Mouse (Mus musculus): Measurements from ENCODE around the gene Vmn1r193. TPM values are rescaled to one million over a fixed set of nuclear protein-coding genes. Genes with fewer than 3 reads are reported as not detected.
"Not testable (repeated sequence)": the region's sequence is repeated elsewhere in the genome, so short reads cannot be mapped to it uniquely, and the experiment has no call there.

Vmn1r193 gene
- not detected in 2 replicates for total RNA-seq (2017)

DNA sequence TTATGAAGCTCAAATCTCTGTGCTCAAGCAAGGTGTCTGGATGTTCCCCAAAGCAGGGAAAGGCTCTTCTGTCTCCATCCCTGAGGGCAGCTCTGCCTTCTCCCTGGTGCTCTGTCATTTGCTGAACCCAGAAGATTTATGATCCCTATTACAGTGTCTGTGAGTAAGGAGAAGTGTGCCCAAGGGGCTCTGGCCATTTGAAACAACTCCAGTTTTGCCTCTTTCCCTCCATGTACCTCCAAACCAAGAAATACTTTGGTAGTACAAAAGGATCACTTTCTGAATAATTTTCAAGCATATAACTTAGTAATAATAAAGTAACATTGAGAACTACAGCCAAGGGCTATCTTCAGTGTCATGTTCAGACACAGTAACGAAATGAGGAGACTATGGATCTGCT is at the start of gene Vmn1r193:
Gene Vmn1r193 (minus strand): TSS at position 101 of the 400 bp plus-strand sequence.
- not testable (repeated sequence) for ATAC-seq (replicated peaks in 1 of 2; ENCODE audit: insufficient read depth in 1 of 2, low FRiP score in 2 of 2, low TSS enrichment in 1 of 2, low read depth in 1 of 2, poor library complexity in 2 of 2, severe bottlenecking in 2 of 2)

- ATAC-seq (replicated peaks in 1 of 2; ENCODE audit: insufficient read depth in 1 of 2, low FRiP score in 2 of 2, low TSS enrichment in 1 of 2, low read depth in 1 of 2, poor library complexity in 2 of 2, severe bottlenecking in 2 of 2), result no peak
Observed at GRCm38 (mm10) chr13:22271721-22272120, 48.8 kb upstream of the Vmn1r193 start.

- ATAC-seq (replicated peaks in 1 of 2; ENCODE audit: insufficient read depth in 1 of 2, low FRiP score in 2 of 2, low TSS enrichment in 1 of 2, low read depth in 1 of 2, poor library complexity in 2 of 2, severe bottlenecking in 2 of 2), result not testable (repeated sequence)
Observed at GRCm38 (mm10) chr13:22270222-22270621, 47.3 kb upstream of the Vmn1r193 start, which contains the start of gene Vmn1r195. Vmn1r195 (plus strand) TSS chr13:22270522.

DNA sequence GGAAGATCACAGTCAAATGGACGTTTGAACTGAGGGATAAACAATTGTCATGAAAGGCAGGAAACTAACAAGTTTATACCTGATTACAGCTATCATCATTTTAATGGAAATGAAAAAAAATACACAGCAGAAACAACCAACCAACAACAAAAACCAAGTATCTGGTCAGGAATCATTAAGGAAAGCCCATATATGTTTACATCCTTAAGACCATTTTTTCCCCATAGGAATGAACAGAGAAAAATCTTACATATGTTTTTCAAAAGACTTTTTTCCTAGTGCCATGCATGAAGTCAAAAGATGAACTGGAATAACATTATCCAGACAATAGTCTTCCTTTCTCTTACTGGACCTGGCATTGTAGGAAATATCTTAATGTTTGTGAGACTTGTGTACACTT is 21.0 kb upstream of the Vmn1r193 start, which contains the start of gene Vmn1r194:
Gene Vmn1r194 (plus strand): TSS at position 301 of the 400 bp plus-strand sequence.
- no peak for ATAC-seq (replicated peaks in 1 of 2; ENCODE audit: insufficient read depth in 1 of 2, low FRiP score in 2 of 2, low TSS enrichment in 1 of 2, low read depth in 1 of 2, poor library complexity in 2 of 2, severe bottlenecking in 2 of 2)

DNA sequence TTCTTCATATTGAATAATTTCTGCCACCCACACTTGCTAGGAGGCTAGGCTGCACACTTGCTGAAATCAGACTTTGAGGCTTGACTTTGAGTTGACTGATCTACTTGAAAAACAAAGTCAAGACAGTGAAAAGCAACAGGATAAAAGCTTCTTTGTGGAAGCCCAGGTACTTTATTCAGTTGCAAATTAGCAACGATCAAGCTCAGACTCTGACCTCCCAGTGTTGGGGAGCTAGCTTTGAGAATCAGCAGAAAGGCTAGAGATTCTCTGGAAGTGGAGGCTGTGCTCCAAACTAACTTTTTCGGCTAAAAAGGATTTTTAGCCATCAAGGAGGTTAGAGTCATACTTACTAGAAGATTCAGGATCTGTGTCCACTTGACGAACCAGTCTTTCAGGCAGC is 30.2 kb downstream of the Vmn1r193 start:
- ATAC-seq (replicated peaks in 1 of 2; ENCODE audit: insufficient read depth in 1 of 2, low FRiP score in 2 of 2, low TSS enrichment in 1 of 2, low read depth in 1 of 2, poor library complexity in 2 of 2, severe bottlenecking in 2 of 2), result not testable (repeated sequence)

DNA sequence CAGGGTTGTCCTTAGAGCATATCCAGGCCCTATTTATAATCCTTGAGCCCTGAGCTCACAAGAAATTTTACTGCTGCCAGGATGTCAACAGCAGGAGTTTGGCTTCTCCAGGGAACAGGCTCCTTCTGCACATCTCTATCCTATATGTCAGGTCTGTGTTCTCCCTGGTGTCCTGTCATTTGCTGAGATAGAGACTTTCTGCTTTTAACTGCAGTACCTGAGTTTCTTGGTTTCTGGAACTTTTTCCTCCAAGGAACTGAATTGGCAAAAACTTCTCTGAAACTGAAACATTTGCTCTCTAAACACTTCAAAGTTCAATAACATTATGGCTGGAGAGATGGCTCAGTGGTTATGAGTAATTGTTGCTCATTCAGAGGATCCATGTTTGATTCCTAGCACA is 31.9 kb downstream of the Vmn1r193 start, which contains the start of gene Vmn1r192:
Gene Vmn1r192 (minus strand): TSS at position 101 of the 400 bp plus-strand sequence.
- ATAC-seq (replicated peaks in 1 of 2; ENCODE audit: insufficient read depth in 1 of 2, low FRiP score in 2 of 2, low TSS enrichment in 1 of 2, low read depth in 1 of 2, poor library complexity in 2 of 2, severe bottlenecking in 2 of 2), result no peak

DNA sequence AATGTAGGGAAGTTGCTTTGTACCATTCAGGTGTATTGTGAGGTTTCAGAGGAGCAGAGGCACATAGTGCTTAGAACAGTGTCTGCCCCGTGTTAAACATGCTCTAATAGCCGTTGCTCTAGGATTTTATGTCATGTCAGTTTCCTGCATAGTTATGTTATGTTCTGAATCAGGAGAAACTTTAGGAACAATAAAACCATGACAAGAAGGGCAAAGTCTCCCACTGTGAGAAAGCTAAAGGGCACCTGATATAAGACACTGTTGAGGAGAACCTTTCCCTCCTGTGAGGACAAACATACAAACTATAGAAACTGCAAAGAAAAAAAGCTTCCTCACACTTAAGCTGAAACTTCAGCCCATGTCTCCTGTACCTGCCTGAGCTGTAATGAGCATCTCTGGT is 32.6 kb downstream of the Vmn1r193 start:
- ATAC-seq (replicated peaks in 1 of 2; ENCODE audit: insufficient read depth in 1 of 2, low FRiP score in 2 of 2, low TSS enrichment in 1 of 2, low read depth in 1 of 2, poor library complexity in 2 of 2, severe bottlenecking in 2 of 2), result no peak

DNA sequence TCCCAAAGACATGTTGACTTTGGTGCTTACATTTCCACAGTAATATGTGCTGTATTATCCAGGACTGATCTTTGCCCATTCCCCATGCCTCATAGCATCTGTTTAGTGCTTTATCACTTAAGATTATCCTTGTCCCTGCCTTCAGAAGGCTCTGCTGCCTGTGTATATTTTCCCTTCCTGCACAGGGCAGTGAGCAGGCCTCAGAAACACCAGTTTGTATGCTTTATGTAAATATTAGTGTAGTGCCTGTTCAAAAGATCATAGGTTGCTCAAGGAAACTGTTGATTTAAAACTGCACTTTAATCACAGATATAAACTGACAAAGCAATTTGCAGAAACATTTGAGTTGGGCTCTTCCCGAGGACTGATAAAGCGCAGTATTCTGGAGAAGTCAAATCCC is 33.6 kb downstream of the Vmn1r193 start:
- no peak for ATAC-seq (replicated peaks in 1 of 2; ENCODE audit: insufficient read depth in 1 of 2, low FRiP score in 2 of 2, low TSS enrichment in 1 of 2, low read depth in 1 of 2, poor library complexity in 2 of 2, severe bottlenecking in 2 of 2)

DNA sequence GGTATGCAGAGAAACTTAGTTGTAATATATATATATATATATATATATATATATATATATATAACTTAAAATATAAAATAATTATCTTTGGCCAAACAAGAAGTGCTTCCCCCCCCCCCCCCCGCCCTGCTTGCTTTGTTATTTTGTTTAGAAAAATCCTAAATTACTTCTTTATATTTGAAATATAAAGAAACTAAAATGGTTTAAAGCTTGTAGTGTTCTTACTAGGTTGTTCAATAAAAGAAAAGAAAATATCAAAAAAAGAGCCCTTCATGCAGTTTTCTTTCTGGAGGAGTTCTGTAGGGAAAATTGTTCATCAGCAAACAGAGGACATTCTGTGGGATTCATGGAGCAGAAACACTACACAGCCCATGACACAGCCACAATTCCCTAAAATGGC is 39.1 kb downstream of the Vmn1r193 start, which contains the start of gene Vmn1r191:
Gene Vmn1r191 (minus strand): TSS at position 101 of the 400 bp plus-strand sequence.
- ATAC-seq (replicated peaks in 1 of 2; ENCODE audit: insufficient read depth in 1 of 2, low FRiP score in 2 of 2, low TSS enrichment in 1 of 2, low read depth in 1 of 2, poor library complexity in 2 of 2, severe bottlenecking in 2 of 2), result no peak

DNA sequence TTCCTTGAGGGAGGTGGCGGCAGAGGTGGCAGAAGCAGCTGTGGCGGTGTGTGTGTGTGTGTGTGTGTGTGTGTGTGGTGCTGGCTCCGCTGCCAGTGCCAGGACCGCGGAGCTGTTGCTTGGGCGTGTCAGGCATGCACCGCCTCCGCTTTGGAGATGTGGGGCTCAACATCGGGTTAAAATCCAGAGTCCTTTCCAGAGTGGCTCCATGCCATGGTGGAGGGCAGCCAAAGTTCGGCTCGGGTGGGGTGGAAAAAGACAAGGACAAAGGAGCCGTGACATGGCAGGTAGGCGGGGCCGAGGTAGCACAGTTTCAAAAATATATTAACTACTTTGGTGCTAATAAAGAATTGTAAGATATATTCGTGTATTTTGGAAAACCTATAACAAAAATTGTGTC is 54.5 kb downstream of the Vmn1r193 start:
- ATAC-seq (replicated peaks in 1 of 2; ENCODE audit: insufficient read depth in 1 of 2, low FRiP score in 2 of 2, low TSS enrichment in 1 of 2, low read depth in 1 of 2, poor library complexity in 2 of 2, severe bottlenecking in 2 of 2), result no peak

Other genes starting within 250 kb of the Vmn1r193 start
- not detected in 2 replicates for gene Pom121l2, start 242.0 kb downstream of the Vmn1r193 start, total RNA-seq (2017)
- gene Prss16, start 213.4 kb downstream of the Vmn1r193 start, total RNA-seq (2017), result 0.84 and 1.1 TPM in 2 replicates
- gene Hist1h2ah, start 187.6 kb downstream of the Vmn1r193 start, total RNA-seq (2017), result 573 and 874 TPM in 2 replicates
- gene Hist1h2bk, start 187.3 kb downstream of the Vmn1r193 start, total RNA-seq (2017), result 735 and 845 TPM in 2 replicates
- gene Hist1h4i, start 181.8 kb downstream of the Vmn1r193 start, total RNA-seq (2017), result 41.9 and 76.5 TPM in 2 replicates
- 548 and 583 TPM in 2 replicates for gene Hist1h2ag, start 180.2 kb downstream of the Vmn1r193 start, total RNA-seq (2017)
- gene Hist1h2bj, start 179.9 kb downstream of the Vmn1r193 start, total RNA-seq (2017), result 212 and 356 TPM in 2 replicates
- not detected in 2 replicates for gene Vmn1r188, start 138.7 kb downstream of the Vmn1r193 start, total RNA-seq (2017)
- not detected in 2 replicates for gene Vmn1r189, start 117.3 kb downstream of the Vmn1r193 start, total RNA-seq (2017)
- gene Vmn1r191, start 39.2 kb downstream of the Vmn1r193 start, total RNA-seq (2017), result not detected in 2 replicates
- not detected in 2 replicates for gene Vmn1r192, start 32.0 kb downstream of the Vmn1r193 start, total RNA-seq (2017)
- not detected in 2 replicates for gene Vmn1r194, start 21.1 kb upstream of the Vmn1r193 start, total RNA-seq (2017)
- not detected in 2 replicates for gene Vmn1r195, start 47.4 kb upstream of the Vmn1r193 start, total RNA-seq (2017)
- gene Vmn1r196, start 66.8 kb upstream of the Vmn1r193 start, total RNA-seq (2017), result not detected in 2 replicates
- gene Vmn1r197, start 101.4 kb upstream of the Vmn1r193 start, total RNA-seq (2017), result not detected in 2 replicates
- not detected in 2 replicates for gene Vmn1r198, start 127.2 kb upstream of the Vmn1r193 start, total RNA-seq (2017)
- not detected in 2 replicates for gene Vmn1r199, start 156.7 kb upstream of the Vmn1r193 start, total RNA-seq (2017)
- not detected in 2 replicates for gene Vmn1r200, start 167.2 kb upstream of the Vmn1r193 start, total RNA-seq (2017)
- not detected in 2 replicates for gene Vmn1r201, start 248.8 kb upstream of the Vmn1r193 start, total RNA-seq (2017)